Mouse (Mus musculus) ovary, postnatal 10 days (tissue): Measurements from ENCODE around the gene Olfr437.
"Not testable (repeated sequence)": the region's sequence is repeated elsewhere in the genome, so short reads cannot be mapped to it uniquely, and the experiment has no call there.

ENCODE experiments used
- DNase-seq: peaks from one replicate; pipeline ENCODE4 v3.0.0; 2022; ENCODE audit warnings: low spot score

The Olfr437 gene

DNA sequence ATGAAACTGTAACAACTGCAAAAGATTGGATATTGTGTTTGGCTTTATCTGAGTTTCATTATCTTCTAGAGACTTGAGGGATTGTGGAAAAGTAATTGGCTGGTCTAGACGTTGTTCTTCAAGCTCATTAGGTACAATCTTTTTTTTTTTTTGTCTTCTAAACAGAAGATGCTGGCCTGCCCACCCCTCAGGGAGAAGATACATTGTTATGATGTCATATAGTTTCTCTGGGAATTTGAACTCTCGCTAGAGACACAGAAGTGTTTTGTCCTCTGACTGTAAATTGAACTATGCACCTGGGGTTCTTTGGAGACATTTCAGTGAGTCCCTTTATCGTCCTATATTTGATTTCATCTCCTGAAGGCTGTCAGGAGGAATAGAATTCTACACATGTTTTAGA, at the start of gene Olfr437:
Gene Olfr437 (plus strand): TSS at position 301 of the 400 bp plus-strand sequence.
- DNase-seq, result no peak

- not testable (repeated sequence) for DNase-seq
These were observed 16.8 kb upstream of the Olfr437 start, which contains the start of gene Olfr237-ps1 for GRCm38 (mm10) chr6:43146267-43146666. Olfr237-ps1 (plus strand) TSS chr6:43146567.

DNA sequence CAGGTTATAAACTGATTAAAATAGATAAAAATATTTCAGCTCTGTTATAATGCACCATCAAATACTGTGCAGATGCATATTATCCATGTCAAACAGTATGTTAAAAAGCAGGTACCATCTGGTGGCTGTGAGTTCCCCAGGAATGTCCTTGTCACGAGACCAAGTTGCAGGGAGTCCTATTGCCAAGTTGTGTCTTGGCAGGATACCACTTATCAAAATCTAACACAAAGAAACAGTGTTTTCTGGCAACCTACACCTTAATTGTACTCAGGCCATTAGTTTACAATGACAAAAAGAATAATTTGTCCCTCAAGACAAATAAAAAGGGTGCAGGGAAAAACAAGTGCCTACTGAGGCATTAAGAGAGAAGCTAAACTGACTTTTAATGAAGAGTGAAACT, 3.6 kb upstream of the Olfr437 start:
- DNase-seq, result no peak

DNA sequence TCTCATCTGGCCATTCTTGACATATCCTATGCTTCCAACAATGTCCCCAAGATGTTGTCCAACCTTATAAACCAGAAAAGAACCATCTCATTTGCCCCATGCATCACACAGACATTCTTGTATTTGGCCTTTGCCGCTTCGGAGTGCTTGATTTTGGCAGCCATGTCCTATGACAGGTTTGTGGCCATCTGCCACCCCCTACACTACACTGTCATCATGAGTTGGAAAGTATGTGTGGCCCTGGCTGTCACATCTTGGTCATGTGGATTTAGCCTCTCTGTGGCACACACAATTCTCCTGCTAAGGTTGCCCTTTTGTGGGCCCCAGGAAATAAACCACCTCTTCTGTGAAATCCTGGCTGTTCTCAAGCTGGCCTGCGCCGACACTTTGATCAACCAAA, 4.2 kb downstream of the Olfr437 start:
- DNase-seq, result no peak

DNA sequence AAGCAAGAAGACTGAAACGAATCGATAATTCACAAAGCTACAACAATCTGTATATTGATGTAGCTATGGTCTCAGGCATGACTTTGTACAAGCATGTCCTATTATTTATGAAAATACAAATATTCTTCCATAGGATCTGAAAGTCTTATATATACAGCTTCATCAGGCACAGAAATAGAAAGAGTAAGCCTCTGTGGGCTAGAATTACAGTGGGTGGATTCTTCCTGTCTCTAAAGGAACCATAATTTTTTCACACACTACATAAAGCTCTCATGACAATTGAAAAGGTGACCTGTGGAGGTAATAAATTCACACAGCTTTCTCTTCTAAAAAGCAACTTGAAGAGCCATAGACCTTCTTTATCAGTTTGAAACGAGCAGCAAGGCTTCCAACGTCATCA, 8.8 kb downstream of the Olfr437 start, which contains the start of gene Olfr13:
Gene Olfr13 (plus strand): TSS at position 301 of the 400 bp plus-strand sequence.
- DNase-seq, result no peak

GRCm38 (mm10) chr6:43178129-43178528, 15.0 kb downstream of the Olfr437 start:
- no peak for DNase-seq

GRCm38 (mm10) chr6:43178584-43179501, 15.8 kb downstream of the Olfr437 start:
- DNase-seq, result no peak

GRCm38 (mm10) chr6:43190986-43191385, 27.9 kb downstream of the Olfr437 start:
- no peak for DNase-seq

DNA sequence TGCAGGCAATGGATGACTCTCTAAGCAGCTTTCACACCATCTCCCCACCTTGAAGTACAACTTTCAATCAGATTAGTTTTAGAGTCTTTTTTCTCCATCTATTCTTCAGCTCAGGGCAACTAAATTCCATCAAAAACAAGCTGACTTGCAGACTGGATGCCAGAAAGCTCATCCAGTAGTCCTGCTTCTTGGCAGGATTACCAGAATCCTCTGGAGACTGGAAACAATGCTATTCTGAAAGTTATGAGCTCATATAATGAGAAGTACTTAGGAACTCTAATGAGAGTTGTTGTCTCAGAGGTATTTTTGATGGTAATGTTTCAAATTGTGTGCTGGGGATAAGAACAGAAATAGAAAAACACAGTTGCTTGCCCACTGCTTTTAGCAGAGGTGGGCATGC, 33.7 kb downstream of the Olfr437 start, which contains the start of gene Olfr435:
Gene Olfr435 (plus strand): TSS at position 366 of the 400 bp plus-strand sequence.
- no peak for DNase-seq

- DNase-seq, result no peak
These were observed 35.0 kb downstream of the Olfr437 start for GRCm38 (mm10) chr6:43198094-43198493.

DNA sequence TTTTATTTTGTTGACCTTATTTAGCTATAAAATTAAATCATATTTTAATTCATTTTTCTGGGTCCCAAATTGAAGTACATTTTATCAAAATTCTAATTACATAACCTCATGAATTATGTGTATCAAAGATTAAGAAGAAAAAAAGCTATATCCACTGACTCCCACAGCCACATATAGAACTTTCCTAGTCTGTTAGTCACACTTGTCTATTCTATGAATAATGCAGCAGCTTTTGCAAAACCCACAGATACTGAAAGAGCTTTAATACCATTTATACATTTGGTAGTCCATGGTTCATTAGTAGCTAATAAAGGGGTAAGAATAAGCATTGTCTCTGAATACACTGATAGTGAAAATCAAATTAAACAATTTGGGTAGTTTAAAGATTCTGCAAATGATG, 39.7 kb downstream of the Olfr437 start:
- DNase-seq, result no peak

GRCm38 (mm10) chr6:43205355-43205754, 42.3 kb downstream of the Olfr437 start:
- DNase-seq, result no peak

- DNase-seq, result not testable (repeated sequence)
These were observed 49.8 kb downstream of the Olfr437 start, which contains the start of gene Olfr434 for GRCm38 (mm10) chr6:43212873-43213272. Olfr434 (plus strand) TSS chr6:43213021.
